Mouse (Mus musculus) thymus, adult 2 months (tissue): ENCODE measurements around the gene Ralgds. TPM values are rescaled to one million over a fixed set of nuclear protein-coding genes. Genes with fewer than 3 reads are reported as not detected.

ENCODE experiments used
- DNase-seq: peaks from one replicate; pipeline ENCODE4 v3.0.0; 2021
- H3K27ac ChIP-seq: fragments of 200-500 bp; 2 replicates; pipeline ENCODE4 v1.5.1; 2012; ENCODE audit warnings: low read length, control low read depth; ENCODE audit not compliant: control insufficient read depth, insufficient read depth
- H3K27me3 ChIP-seq: fragments of 200-500 bp; 2 replicates; pipeline ENCODE4 v1.6.1; 2012; ENCODE audit warnings: mild to moderate bottlenecking, low read length, moderate library complexity, mixed read lengths; ENCODE audit not compliant: control insufficient read depth, insufficient read depth
- H3K36me3 ChIP-seq: fragments of 200-500 bp; 2 replicates; pipeline ENCODE4 v1.6.1; 2012; ENCODE audit warnings: mild to moderate bottlenecking, low read length, moderate library complexity; ENCODE audit not compliant: control insufficient read depth, insufficient read depth
- H3K4me1 ChIP-seq: fragments of 200-500 bp; replicated peaks from 2 replicates; pipeline ENCODE4 v1.6.1; 2012; ENCODE audit warnings: low read length; ENCODE audit not compliant: control insufficient read depth, insufficient read depth
- H3K4me3 ChIP-seq: fragments of 200-500 bp; 2 replicates; pipeline ENCODE4 v1.5.1; 2012; ENCODE audit warnings: mild to moderate bottlenecking, low read length, control low read depth, moderate library complexity; ENCODE audit not compliant: control insufficient read depth, insufficient read depth
- CTCF ChIP-seq: fragments of 200-500 bp; IDR thresholded peaks from 2 replicates; pipeline ENCODE4 v1.5.1; 2012; ENCODE audit warnings: mild to moderate bottlenecking, control low read depth, low read length, moderate library complexity, borderline replicate concordance; ENCODE audit not compliant: control insufficient read depth, poor library complexity, insufficient read depth; ENCODE audit errors: extremely low read depth
- POLR2A ChIP-seq: fragments of 200-500 bp; IDR thresholded peaks from 2 replicates; pipeline ENCODE4 v1.6.1; 2012; ENCODE audit warnings: mild to moderate bottlenecking, low read length, control low read depth, moderate library complexity; ENCODE audit not compliant: control insufficient read depth, poor library complexity, insufficient read depth; ENCODE audit errors: extremely low read depth
- WGBS: fragments of 180-500 bp; shearing (Covaris S2); methylation state at CpG from one replicate; pipeline ENCODE4 v1.1.7; 2018; 5-methylcytosine and 5-hydroxymethylcytosine counted together
- polyA plus RNA-seq: library from polyadenylated mRNA; depleted of rRNA; stranded (reverse); fragments of >200 nt; gene quantifications from 2 replicates; pipeline ENCODE4 v1.2.3, GENCODE M21; 2012

The Ralgds gene
- polyA plus RNA-seq, 1 experiment: 51.6 TPM

DNA sequence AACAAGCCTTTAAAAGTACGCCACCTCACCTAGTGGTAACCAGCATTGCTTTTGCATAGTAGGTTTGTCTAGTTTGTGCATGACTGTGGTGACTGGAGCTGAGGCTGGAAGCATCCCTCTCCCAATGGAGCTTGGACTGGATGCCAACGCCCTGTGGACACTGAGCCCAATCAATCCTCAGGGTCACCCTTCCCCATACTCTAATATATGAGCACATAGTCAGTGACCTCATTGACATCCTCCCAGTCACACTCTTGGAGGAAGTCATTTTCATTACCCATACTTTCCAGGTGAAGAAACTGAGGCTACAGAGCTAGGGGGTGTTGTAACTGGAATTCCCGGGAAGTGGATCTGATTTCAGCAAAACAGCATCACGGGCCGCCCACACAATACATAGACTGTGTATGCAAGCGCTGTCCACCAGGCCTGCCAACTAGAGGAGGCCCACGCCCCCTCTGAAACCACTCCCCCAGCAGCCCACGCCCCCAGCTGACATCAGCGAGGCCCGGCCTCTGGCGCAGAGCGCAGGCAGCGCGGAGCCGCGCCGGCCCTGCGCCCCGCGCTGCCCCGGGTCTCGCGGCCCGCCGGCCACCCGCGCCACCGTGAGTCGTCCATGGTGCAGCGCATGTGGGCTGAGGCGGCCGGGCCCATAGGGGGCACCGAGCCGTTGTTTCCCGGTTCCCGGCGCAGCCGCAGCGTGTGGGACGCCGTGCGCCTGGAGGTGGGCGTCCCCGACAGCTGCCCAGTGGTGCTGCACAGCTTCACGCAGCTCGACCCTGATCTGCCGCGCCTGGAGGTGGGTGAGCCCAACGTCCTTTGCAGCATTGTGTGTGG is 20.2 kb downstream of the Ralgds start:
- H3K4me1 ChIP-seq: peaks cover 13% of the 10 kb centered on the region
- no peak overlapping the region for H3K27ac ChIP-seq
- DNase-seq: peak; percentile 71
- peak overlapping the region; percentile 49 for H3K4me3 ChIP-seq
- H3K36me3 ChIP-seq: no peaks in the 10 kb centered on the region
- TF ChIP-seq POLR2A: 0 out of 2 replicates have a peak, but pooled peaks have one; percentile 27
- TF ChIP-seq CTCF: peak; percentile 10; the same call in 1 of the 2 replicates
- 3% methylated on average over 49 of the region's 49 CpGs for WGBS
- H3K27me3 ChIP-seq: no peaks in the 10 kb centered on the region

- WGBS: 72% methylated on average over 7 of the region's 7 CpGs
- no peak for DNase-seq
- Histone ChIP-seq H3K27ac (no peak overlapping the region), H3K27me3 (no peaks in the 10 kb centered on the region), H3K36me3 (no peaks in the 10 kb centered on the region), H3K4me3 (no peak overlapping the region; the same call in 1 of the 2 replicates), H3K4me1 (peaks cover 21% of the 10 kb centered on the region)
- TF ChIP-seq CTCF: no peak
These were observed 21.0 kb downstream of the Ralgds start for GRCm38 (mm10) chr2:28533901-28534435.

DNA sequence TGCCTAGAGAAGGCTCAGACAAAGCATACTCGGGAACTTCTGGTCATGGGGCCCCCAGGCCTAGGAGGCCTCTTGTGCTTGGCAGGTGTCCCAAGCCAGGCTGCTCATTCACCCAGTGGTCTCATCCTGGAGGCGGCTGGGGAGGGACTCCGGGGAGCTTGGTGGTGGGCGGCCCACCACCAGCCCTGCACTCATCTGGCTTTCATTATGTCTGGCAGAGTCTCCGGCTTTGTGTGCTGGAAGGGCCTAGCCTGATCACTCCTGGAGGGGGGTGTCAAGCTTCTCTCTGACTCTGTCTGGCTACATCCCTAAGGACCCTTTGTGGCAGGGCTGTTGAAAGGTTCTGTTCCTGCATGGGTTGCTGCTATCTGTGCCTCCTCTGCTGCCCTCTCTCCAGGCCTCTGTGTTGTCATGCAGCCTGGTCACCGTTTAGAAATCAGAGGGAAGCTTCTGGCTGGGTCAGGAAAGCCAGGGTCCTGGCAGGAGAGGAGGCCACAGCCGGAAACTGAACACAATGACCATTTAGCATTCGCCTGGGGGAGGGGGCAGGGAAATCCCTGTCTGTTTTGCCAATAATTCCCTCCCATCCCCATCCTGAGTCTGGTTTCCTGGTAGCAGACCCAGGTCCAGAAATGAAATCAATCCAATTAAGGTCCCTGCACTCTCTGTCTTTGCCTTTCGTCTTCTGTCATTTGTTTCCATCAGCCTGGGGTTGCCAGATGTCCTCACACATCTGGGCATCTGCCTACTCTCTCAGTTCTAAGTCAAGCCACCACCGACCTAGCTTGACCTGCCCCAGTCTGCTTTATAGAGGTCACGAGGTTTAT is 21.7 kb downstream of the Ralgds start:
- Histone ChIP-seq H3K4me3 (no peak overlapping the region), H3K27ac (no peak overlapping the region), H3K27me3 (no peaks in the 10 kb centered on the region), H3K4me1 (peaks cover 28% of the 10 kb centered on the region), H3K36me3 (no peaks in the 10 kb centered on the region)
- no peak for TF ChIP-seq CTCF
- TF ChIP-seq POLR2A: no peak
- WGBS: 81% methylated on average over 11 of the region's 11 CpGs
- no peak for DNase-seq

GRCm38 (mm10) chr2:28535263-28535540 is 22.3 kb downstream of the Ralgds start:
- 84% methylated on average over 4 of the region's 4 CpGs for WGBS
- Histone ChIP-seq H3K27ac (no peak overlapping the region), H3K4me3 (no peak overlapping the region), H3K36me3 (no peaks in the 10 kb centered on the region), H3K27me3 (no peaks in the 10 kb centered on the region), H3K4me1 (peaks cover 34% of the 10 kb centered on the region)
- DNase-seq: no peak
- no peak for TF ChIP-seq CTCF
- no peak for TF ChIP-seq POLR2A

DNA sequence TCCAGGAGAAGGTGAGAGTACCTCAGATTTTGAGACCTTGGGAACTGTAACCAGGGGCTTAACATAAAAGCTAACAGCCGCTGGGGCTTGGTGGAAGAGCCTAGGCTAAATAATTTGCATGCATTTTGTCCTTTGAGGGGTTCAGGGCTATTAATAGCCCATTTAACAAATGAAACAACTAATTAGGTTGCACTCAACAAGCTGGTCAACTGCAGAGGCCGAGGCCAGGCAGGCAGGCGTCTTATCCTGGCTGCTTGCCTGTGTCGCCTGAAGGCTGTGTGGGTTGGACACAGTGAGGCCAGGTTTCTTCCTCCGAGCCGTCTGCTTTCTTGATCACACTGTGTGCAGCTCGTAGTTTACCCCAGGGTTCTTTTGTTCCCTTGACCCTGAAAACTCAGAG is 22.7 kb downstream of the Ralgds start:
- TF ChIP-seq POLR2A (no peak), CTCF (no peak)
- Histone ChIP-seq H3K36me3 (no peaks in the 10 kb centered on the region), H3K27me3 (no peaks in the 10 kb centered on the region), H3K27ac (no peak overlapping the region), H3K4me3 (no peak overlapping the region), H3K4me1 (peaks cover 38% of the 10 kb centered on the region)
- 88% methylated on average over 7 of the region's 7 CpGs for WGBS
- DNase-seq: no peak

DNA sequence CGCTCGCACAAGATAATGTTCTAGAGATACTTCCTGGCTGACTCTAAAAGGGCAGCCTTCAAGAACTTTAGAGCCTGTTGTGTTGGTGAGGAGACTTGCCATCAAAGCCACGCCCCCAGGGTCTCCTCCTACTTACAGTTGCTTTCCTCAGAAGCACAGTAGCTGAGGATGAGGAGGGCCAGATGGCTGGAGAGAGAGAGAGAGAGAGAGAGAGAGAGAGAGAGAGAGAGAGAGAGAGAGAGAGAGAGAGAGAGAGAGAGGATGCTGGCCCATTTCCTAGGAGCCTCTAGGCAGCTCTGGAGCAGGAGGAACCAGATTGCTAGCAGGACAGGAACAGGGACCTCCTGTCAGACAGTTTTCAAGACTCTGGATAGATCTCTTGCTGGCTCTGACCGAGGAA is 23.2 kb downstream of the Ralgds start:
- TF ChIP-seq CTCF: no peak
- no peak for TF ChIP-seq POLR2A
- no peaks in the 10 kb centered on the region for H3K27me3 ChIP-seq
- WGBS: 70% methylated on average over 4 of the region's 4 CpGs
- no peak overlapping the region for H3K4me3 ChIP-seq
- H3K36me3 ChIP-seq: no peaks in the 10 kb centered on the region
- no peak overlapping the region for H3K27ac ChIP-seq
- H3K4me1 ChIP-seq: peaks cover 40% of the 10 kb centered on the region
- no peak for DNase-seq
